Mouse (Mus musculus): ENCODE data around the gene Mvb12b. TPM values are rescaled to one million over a fixed set of nuclear protein-coding genes. Genes with fewer than 3 reads are reported as not detected.

Mvb12b gene
- total and polyA plus RNA-seq, 2 experiments from 2014 or later: 82.8 to 141 TPM

- no peaks in the 10 kb centered on the region for H3K36me3 ChIP-seq (ENCODE audit: insufficient read depth)
- ATAC-seq: no peak; the same call in 1 of the 2 replicates
- no peak for TF ChIP-seq CTCF (IDR thresholded peaks at IDR 0.05; ENCODE audit: low read depth)
- no peak overlapping the region for H3K27ac ChIP-seq (ENCODE audit: low read depth, low read length)
- no peak overlapping the region for H3K4me3 ChIP-seq (ENCODE audit: low read depth, low read length)
- H3K9me3 ChIP-seq (ENCODE audit: low read length): no peaks in the 10 kb centered on the region
- H3K4me1 ChIP-seq (ENCODE audit: insufficient read depth): no peaks in the 10 kb centered on the region
- no peak overlapping the region for H3K4me2 ChIP-seq (ENCODE audit: low read depth)
- peaks cover 14% of the 10 kb centered on the region for H3K27me3 ChIP-seq (ENCODE audit: insufficient read depth, low read length)
- DNase-seq: no peak
- no peak overlapping the region for H3K9ac ChIP-seq
- 20% methylated on average over 15 of the region's 15 CpGs for WGBS
Observed at GRCm38 (mm10) chr2:33700581-33701445, 186.9 kb downstream of the Mvb12b start.

DNA sequence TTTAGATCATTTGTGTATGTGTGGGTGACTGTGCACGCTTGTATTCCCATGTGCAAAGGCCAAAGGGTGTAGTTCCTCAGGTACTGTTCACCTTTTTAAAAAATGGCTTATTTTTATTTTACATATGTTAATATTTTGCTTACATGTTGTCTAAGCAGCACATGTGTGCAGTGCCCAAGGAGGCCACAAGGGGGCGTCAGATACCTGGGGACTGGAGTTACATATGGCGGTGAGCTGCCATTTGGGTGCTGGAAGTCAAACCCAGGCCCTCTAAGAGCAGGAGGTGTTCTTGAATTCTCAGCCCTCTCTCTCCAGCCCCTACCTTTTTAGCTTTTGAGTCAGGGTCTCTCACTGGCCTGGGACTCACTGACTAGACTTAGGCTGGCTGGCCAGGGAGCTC is 188.8 kb downstream of the Mvb12b start:
- 72% methylated on average over 3 of the region's 3 CpGs for WGBS
- Histone ChIP-seq H3K4me1 (ENCODE audit: insufficient read depth) (no peaks in the 10 kb centered on the region), H3K4me3 (ENCODE audit: low read depth, low read length) (no peak overlapping the region), H3K27ac (ENCODE audit: low read depth, low read length) (no peak overlapping the region), H3K9ac (no peak overlapping the region), H3K4me2 (ENCODE audit: low read depth) (no peak overlapping the region), H3K27me3 (ENCODE audit: insufficient read depth, low read length) (peaks cover 8% of the 10 kb centered on the region; the same call in 1 of the 2 replicates), H3K36me3 (ENCODE audit: insufficient read depth) (no peaks in the 10 kb centered on the region), H3K9me3 (ENCODE audit: low read length) (no peaks in the 10 kb centered on the region)
- TF ChIP-seq CTCF (IDR thresholded peaks at IDR 0.05; ENCODE audit: low read depth): peak; percentile 26; the same call in 1 of the 2 replicates
- no peak for DNase-seq
- no peak for ATAC-seq

GRCm38 (mm10) chr2:33696428-33696827 is 191.3 kb downstream of the Mvb12b start:
- Histone ChIP-seq H3K27me3 (ENCODE audit: insufficient read depth, low read length) (peaks cover under 1% of the 10 kb centered on the region; the same call in 1 of the 2 replicates), H3K36me3 (ENCODE audit: insufficient read depth) (no peaks in the 10 kb centered on the region), H3K4me2 (ENCODE audit: low read depth) (no peak overlapping the region), H3K9ac (no peak overlapping the region), H3K4me1 (ENCODE audit: insufficient read depth) (no peaks in the 10 kb centered on the region), H3K9me3 (ENCODE audit: low read length) (no peaks in the 10 kb centered on the region), H3K27ac (ENCODE audit: low read depth, low read length) (no peak overlapping the region), H3K4me3 (ENCODE audit: low read depth, low read length) (no peak overlapping the region)
- no peak for TF ChIP-seq CTCF (IDR thresholded peaks at IDR 0.05; ENCODE audit: low read depth)
- no peak for ATAC-seq
- 70% methylated on average over 3 of the region's 3 CpGs for WGBS
- DNase-seq: no peak

GRCm38 (mm10) chr2:33693931-33694330 is 193.8 kb downstream of the Mvb12b start:
- H3K27ac ChIP-seq (ENCODE audit: low read depth, low read length): no peak overlapping the region
- H3K27me3 ChIP-seq (ENCODE audit: insufficient read depth, low read length): no peaks in the 10 kb centered on the region
- TF ChIP-seq CTCF (IDR thresholded peaks at IDR 0.05; ENCODE audit: low read depth): no peak
- no peak overlapping the region for H3K4me3 ChIP-seq (ENCODE audit: low read depth, low read length)
- no peaks in the 10 kb centered on the region for H3K4me1 ChIP-seq (ENCODE audit: insufficient read depth)
- no peak overlapping the region for H3K4me2 ChIP-seq (ENCODE audit: low read depth)
- H3K36me3 ChIP-seq (ENCODE audit: insufficient read depth): no peaks in the 10 kb centered on the region
- H3K9ac ChIP-seq: no peak overlapping the region
- no peak for ATAC-seq
- no peak for DNase-seq
- 69% methylated on average over 3 of the region's 3 CpGs for WGBS
- no peaks in the 10 kb centered on the region for H3K9me3 ChIP-seq (ENCODE audit: low read length)

DNA sequence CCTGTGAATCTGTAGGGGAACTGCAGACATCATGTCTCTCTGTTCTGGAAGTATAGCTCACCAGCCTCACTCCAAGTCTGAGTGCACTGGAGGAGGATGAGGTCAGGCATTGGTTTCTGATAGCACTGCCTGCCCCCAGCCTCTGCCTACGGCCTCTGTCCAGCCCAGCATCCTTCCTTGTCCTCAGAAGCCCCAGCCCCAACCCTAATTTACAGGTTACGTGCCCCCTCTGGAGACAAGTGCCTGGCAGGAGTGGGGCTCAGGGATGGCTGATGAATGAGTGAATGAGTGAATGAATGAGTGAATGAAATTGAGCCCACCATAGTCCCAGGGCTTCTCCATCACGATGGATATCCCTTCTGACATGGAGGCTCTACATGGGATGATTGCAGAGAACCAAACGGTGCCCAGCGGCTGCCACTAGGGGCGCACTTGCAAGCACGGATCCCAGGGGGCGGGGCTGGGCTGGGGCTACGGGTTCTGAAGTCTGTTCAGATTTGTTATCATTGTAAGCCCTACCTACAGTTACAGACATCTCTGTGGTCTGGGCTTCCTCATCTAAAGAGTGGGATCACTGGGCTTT is 197.8 kb downstream of the Mvb12b start:
- H3K4me1 ChIP-seq (ENCODE audit: insufficient read depth): no peaks in the 10 kb centered on the region
- 0 out of 2 replicates have a peak, but pooled peaks cover 4% of the 10 kb centered on the region for H3K9me3 ChIP-seq (ENCODE audit: low read length)
- peak; percentile 61 for DNase-seq
- no peak overlapping the region for H3K4me3 ChIP-seq (ENCODE audit: low read depth, low read length)
- no peak overlapping the region for H3K27ac ChIP-seq (ENCODE audit: low read depth, low read length)
- H3K4me2 ChIP-seq (ENCODE audit: low read depth): no peak overlapping the region
- H3K9ac ChIP-seq: no peak overlapping the region
- no peaks in the 10 kb centered on the region for H3K27me3 ChIP-seq (ENCODE audit: insufficient read depth, low read length)
- TF ChIP-seq CTCF (IDR thresholded peaks at IDR 0.05; ENCODE audit: low read depth): peak; percentile 76
- no peaks in the 10 kb centered on the region for H3K36me3 ChIP-seq (ENCODE audit: insufficient read depth)
- peak; percentile 81 for ATAC-seq
- WGBS: 30% methylated on average over 9 of the region's 9 CpGs

DNA sequence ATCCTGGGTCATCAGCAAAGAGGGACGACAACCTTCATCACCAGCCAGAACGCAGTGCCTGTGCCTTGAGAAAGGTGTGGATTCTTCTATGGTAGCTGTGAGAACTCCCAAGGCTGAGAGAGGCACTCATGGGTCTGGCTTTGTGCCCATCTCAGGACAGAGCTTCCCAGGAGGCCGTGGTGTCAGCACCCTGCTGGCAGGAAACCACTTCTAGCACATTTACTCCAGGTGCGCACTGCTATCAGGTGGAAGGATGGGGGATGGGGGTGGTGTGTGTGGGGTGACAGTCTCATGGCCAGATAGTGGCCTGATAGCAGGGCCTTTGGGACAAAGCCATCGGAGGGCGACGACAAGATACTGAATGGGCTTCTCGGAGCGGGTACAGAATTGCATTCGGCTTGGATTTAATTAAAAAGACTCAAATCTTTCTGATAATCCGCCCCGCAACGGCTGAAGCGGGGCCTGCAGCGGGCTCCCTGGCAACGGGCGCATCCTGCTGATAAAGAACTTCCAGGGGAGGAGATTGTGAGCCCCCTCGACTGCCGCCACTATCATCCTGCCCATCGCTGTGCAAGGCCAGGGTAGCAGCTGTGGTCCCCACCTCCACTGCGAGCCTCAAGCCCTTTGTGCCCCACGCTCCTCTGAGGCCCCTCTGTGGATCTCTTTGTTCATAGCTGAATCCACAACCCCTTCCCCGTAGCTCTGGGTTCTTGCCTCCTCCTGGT is 198.4 kb downstream of the Mvb12b start:
- Histone ChIP-seq H3K36me3 (ENCODE audit: insufficient read depth) (no peaks in the 10 kb centered on the region), H3K4me2 (ENCODE audit: low read depth) (no peak overlapping the region), H3K27me3 (ENCODE audit: insufficient read depth, low read length) (no peaks in the 10 kb centered on the region), H3K9me3 (ENCODE audit: low read length) (0 out of 2 replicates have a peak, but pooled peaks cover 4% of the 10 kb centered on the region), H3K4me1 (ENCODE audit: insufficient read depth) (no peaks in the 10 kb centered on the region), H3K9ac (no peak overlapping the region), H3K27ac (ENCODE audit: low read depth, low read length) (no peak overlapping the region), H3K4me3 (ENCODE audit: low read depth, low read length) (no peak overlapping the region)
- ATAC-seq: peak; percentile 62
- DNase-seq: peak; percentile 55
- WGBS: 30% methylated on average over 23 of the region's 23 CpGs
- TF ChIP-seq CTCF (IDR thresholded peaks at IDR 0.05; ENCODE audit: low read depth): no peak

All from forebrain, postnatal 0 days (tissue).